Mouse (Mus musculus) spleen, embryonic (tissue): Measurements from ENCODE around the gene Hscb.

Experiments used
- CTCF ChIA-PET: fragments of 350-600 bp; sonication (Branson Sonifier 250); formaldehyde crosslinking; loops from one replicate; lab custom pipeline; 2022; lab: Charles Lee

Gene Hscb

GRCm38 (mm10) chr5:110831036-110831720 lies 8.4 kb downstream of the Hscb start:
- CTCF ChIA-PET = interaction anchor here (0.8 kb wide), 1 partner anchor 65 kb away, joined by 11 read pairs; no protein-coding TSS in a partner anchor

- CTCF ChIA-PET = no interaction called here
Observed at GRCm38 (mm10) chr5:110827576-110827975, 12.0 kb downstream of the Hscb start.

- CTCF ChIA-PET = no interaction called here
Observed at GRCm38 (mm10) chr5:110826781-110827495, 12.6 kb downstream of the Hscb start.

GRCm38 (mm10) chr5:110824421-110824820 lies 15.2 kb downstream of the Hscb start:
- CTCF ChIA-PET = no interaction called here

DNA sequence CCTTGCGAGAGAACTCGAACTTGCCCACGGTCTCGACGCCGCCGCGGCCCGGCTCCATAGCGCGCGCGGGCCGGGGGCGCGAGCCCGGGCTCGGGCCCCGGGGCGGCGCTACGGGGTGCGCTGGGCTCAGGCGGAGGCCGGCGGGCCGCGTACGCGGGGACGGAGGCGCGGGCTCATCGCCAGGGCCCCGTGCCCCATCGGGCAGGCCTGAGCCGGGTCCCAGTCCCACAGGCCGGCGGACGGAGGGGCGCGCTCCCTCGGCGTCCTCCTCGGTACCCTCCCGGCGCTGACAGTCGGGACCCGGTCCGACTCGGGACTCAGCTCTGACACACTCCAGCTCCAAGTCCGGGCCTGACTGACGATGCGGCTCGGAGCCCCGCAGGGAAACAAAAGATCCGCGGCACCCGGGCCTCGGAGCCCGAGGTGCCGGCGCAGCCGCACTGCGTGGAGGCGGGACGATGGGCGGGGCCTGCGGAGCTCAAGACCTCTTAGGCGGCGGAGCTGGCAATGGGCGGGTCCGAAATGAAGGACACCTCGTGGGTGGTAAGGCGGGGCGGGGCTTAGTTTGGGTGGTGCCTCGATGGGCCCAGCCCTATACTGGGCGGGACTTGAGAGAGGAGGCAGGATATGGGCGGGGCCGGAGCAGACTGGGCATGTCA lies 29.8 kb downstream of the Hscb start, which contains the start of gene Ulk1:
Gene Ulk1 (minus strand): TSS at position 431 of the 659 bp plus-strand sequence.
- CTCF ChIA-PET = no interaction called here

GRCm38 (mm10) chr5:110808821-110809666 lies 30.5 kb downstream of the Hscb start:
- CTCF ChIA-PET = no interaction called here

DNA sequence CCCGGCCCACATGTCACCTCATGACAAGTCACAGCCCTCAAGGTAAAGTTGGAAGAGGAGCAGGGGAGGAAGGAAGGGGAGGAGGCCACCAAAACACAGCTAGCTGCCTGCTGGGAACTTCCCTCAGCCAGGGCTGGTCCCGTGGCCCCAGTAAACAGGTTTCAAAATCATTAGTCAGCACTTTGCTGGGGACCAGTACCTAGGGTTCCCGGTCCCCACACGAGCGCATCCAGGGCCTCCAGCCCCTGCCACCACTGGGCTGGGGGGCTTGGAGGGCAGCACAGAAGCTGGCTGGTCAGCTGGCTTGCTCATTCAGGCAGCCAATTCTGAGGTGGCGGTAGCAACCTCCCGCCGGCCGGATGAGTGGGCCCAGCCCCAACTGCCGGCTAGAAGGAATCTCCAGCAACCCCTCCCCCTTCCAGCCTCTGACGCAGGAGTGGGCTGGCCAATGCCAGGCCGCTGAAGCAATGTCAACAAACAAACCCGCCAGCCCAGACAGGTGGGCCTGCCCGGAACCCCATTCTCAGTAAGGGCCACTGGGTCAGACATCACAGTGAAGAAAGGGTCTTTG lies 31.4 kb downstream of the Hscb start:
- CTCF ChIA-PET = no interaction called here

DNA sequence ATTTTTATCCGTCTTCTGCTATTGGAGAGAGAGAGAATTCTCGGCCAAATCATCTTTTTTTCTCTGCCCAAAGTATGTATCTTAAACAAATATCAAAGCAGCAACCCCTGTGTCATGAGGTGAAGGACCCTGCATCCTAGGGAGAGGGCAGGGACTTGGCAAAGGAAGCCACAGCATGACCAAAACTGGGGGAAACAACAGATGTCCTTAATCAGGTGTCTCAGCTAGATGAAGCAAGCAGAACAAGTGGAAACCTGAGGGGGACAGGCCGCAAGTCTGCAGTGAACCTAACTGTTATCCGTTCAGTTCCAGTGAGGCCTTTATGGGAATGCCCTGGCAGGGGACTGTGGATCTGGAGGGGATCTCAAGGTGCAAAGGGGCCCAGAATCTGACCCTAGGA lies 32.1 kb downstream of the Hscb start:
- CTCF ChIA-PET = no interaction called here

DNA sequence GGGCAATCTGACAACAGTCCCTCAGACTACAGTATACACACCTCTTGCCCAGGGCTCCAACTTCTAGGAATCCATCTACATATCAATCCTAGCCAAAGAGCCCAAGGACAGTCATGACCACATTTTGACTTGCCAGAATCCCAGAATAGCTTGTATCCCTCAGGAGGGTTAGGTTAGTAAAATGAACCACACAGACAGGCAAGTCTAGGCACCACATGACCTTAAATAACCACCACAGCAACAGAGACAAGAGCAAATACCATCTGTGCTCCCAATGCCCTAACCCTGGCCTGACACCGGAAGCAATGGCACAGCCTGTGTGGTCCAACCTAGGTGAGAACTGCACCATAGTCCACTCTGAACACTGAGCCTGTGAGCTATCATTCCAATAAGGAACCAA lies 32.9 kb downstream of the Hscb start:
- CTCF ChIA-PET = interaction anchor here (0.6 kb wide), 1 partner anchor 454 kb away, joined by 4 read pairs; no protein-coding TSS in a partner anchor

DNA sequence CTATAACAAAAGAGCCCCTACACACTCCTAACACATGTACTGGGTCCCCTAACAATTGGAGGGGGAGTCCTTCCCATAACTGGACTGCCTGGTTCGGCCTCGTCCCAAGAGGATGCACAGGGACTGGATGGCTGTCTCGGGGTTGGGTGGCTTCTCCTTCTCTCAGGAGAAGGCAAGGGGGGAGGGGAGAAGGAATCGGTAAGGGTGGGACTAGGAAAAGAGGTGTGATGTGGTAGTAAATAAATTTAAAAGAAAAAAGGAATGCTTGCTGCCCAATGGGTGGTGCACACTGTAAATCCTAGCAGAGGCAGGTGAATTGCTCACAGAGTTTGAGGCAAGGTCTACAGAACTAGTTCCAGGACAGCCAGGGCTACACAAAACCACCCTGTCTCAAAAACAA lies 33.4 kb downstream of the Hscb start:
- CTCF ChIA-PET = interaction anchor here (0.6 kb wide), 1 partner anchor 454 kb away, joined by 4 read pairs; no protein-coding TSS in a partner anchor

DNA sequence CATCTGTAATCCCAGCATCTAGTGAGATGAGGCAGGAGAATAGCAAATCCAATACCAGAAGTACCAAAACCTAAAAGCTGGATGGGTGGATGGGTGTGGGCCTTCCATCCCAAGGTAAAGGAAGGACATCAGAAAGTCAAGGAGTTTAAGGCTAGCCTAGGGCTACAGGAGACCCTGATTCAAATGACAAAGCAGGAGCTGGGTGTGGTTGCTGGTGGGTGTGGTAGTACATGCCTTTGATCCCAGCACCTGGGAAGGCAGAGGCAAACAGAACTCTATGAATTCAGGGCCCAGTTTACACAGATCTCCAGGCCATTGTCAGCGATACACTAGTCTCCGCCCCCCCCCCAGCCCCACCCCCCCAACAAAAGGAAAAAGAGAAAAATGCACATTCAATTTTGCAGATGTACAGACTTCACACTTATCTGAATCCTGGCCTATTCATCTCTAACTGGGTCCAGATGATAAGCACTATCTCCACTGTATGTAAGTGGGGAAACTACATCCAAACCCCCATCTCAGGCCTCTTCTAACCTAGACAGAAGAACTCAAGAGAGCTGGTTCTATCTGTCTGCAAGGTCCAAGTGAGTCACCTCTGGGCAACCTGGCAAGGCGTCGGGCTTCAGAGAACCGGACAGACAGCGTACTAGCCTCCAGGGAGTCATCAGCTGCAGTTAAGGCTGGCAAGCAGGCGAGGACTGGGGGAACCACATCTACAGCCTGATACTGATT lies 35.4 kb downstream of the Hscb start:
- CTCF ChIA-PET = no interaction called here

DNA sequence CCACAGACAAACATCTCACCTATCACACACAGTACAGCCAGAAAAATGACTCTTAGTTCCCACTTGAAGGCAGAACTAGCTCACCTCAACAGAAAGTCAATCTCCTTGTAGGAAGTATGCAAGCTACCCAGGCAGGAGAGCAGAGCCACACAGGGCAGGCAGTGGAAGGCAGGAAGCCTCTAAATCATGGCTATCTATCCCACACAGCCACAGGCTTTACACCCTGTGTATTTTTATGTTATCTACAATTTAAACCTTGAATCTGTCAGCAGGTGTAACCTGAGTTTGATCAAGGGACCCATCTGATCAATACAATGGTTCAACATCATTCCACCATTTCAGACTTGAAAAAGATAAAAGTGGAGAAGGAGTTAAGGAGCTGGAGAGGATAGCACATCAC lies 36.8 kb downstream of the Hscb start:
- CTCF ChIA-PET = interaction anchor here (0.9 kb wide), 1 partner anchor 10 kb away, joined by 3 read pairs; no protein-coding TSS in a partner anchor

DNA sequence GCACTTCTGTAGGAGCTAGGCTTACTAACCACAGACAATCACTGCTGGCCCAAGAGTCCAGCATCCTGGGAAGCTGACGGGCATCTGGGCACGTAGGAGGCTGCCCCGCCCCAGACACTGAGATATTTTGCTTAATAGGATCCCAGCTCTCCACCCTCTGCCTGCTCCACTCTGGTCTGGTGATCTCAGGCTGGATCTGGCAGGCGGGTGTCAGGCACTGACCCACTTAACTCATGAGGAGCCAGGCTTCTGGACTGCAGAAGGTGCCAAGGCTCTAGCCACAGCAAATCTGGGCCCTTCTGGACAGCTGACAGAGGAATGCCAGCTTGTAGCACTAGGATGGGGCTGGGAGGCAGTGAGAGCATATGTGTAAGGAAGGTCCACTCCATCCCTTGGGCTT lies 37.4 kb downstream of the Hscb start:
- CTCF ChIA-PET = interaction anchor here (0.9 kb wide), 1 partner anchor 10 kb away, joined by 3 read pairs; no protein-coding TSS in a partner anchor

- CTCF ChIA-PET = no interaction called here
Observed at GRCm38 (mm10) chr5:110801036-110801624, 38.4 kb downstream of the Hscb start.

- CTCF ChIA-PET = no interaction called here
Observed at GRCm38 (mm10) chr5:110797696-110798095, 41.9 kb downstream of the Hscb start.

DNA sequence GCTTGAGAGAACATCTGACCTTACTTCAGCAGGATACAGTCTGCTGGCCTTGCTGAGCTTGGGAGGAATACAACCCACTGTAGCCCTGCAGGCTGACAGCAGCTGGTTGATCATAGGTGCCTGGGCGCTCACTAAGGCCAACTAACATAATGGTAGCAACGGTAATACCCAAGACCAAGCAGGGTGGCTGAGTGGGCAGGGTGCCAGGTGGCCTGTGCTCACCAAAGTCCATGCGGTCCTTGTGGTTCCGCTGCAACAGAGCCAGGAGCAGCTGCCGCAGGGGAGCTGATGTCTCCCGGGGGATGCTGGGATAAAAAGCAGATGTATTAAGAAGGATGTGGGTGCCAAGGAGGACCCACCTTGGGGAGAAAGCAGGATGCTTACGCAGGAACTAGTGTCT lies 45.2 kb downstream of the Hscb start:
- CTCF ChIA-PET = no interaction called here

- CTCF ChIA-PET = interaction anchor here (0.6 kb wide), 1 partner anchor 23 kb away, joined by 3 read pairs; no protein-coding TSS in a partner anchor
Observed at GRCm38 (mm10) chr5:110788684-110789083, 50.9 kb downstream of the Hscb start.

DNA sequence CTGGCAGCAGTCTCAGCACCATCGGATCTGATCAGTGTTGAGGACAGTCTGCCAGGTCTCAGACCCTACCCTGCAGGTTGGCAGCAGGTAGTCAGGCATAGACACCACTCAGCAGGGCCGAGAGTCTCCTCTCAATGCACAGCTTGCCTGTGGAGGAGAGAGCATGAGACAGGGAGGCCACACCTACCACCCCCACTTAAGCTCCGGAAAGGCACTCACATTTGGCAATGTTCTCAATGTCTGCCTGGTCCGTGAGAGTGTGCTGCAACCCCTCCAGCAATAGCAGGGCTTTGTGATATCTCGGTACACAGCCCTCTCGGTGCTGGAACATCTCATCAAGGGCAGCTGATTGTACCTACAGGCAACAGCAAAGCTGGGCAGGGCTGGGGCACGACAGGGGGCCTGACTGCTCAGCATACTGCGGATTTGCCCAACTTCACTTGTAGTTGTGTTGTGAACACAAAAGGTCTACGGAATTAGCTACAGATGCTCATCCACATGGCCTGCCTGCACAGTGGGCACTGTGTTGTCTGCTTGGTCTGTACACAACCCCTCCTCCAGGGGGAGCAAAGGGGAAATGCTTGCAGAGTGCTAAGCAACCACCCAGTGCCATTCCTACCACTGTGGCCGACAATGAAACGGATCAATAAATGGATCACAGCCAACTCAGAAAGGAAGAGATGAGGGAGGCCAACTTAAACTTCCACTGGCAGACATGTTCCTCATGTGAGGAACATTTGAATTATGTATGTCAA lies 53.3 kb downstream of the Hscb start:
- CTCF ChIA-PET = no interaction called here

GRCm38 (mm10) chr5:110783150-110783549 lies 56.4 kb downstream of the Hscb start:
- CTCF ChIA-PET = no interaction called here
